1 mouse cellular context compared by ENCODE assay signal in genomic region chr7:24506476-24506837, GRCm38 (mm10).
TF ChIP-seq lines count a peak whose summit lies in the region.

No protein-coding gene starts in this region.

TF ChIP-seq in CH12.LX, 34 proteins besides CTCF, POLR2A, EP300 and RAD21 (continued from another document):
- TF ChIP-seq MYC (IDR thresholded peaks at IDR 0.05; ENCODE audit: low read depth, low read length), result no peak
- TF ChIP-seq PAX5 (IDR thresholded peaks at IDR 0.05; ENCODE audit: low read length), result no peak
- TF ChIP-seq GABPA (IDR thresholded peaks at IDR 0.05; ENCODE audit: insufficient replicate concordance, low read depth, low read length), result no peak
- TF ChIP-seq NRF1 (IDR thresholded peaks at IDR 0.05; ENCODE audit: low read depth, low read length), result no peak
- no peak for TF ChIP-seq ZNF384 (IDR thresholded peaks at IDR 0.05; ENCODE audit: low read depth, low read length)
- no peak for TF ChIP-seq KAT2A (IDR thresholded peaks at IDR 0.05; ENCODE audit: insufficient replicate concordance, low read length)
- TF ChIP-seq RCOR1 (conservative IDR thresholded peaks at IDR 0.05; ENCODE audit: low read depth, low read length), result no peak
TF ChIP-seq in CH12.LX: peak in this region for 0.
